In the genomic region with DNA sequence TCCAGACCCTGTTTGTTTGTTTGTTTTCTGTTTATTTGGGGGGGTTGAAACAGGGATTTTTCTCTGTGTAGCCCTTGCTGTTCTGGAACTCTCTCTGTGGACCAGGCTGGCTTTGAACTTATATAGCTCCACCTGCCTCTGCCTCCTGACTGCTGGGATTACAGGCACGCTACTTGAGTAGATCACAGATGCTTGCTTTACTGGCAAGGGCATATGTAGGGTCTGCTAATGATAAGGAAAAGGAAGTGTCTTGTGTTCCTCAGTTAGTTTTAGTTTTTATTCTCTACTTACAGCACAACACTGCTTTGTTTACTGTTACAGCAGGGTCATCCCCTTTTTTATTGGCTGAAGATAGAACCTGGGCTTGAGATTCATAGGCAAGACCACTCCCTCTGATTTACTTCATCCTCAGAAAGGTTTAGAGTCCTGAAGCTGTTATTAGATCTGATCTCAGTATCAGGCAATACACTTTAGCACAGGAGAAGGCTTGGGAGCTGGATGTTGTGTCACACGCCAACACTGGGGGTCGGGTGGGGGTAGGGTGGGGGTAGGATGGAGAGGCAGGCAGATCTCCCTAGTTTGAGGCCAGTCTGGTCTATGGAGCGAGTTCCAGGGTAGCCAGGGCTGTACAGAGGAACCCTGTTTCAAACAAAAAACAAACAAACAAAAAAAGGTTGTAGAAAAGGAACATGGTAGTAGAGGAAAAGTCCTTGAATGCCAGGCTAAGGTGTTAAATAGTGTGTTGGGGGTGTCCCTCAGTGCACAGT, we compare ENCODE assay signal across 26 mouse cellular contexts.
"Had no signal": no experiment of that assay in that cellular context is flagged by ENCODE, and none has a peak within 500 bp of the region (broad histone marks: within the 10 kb centered on the region; RNA-seq: fewer than 3 reads in every experiment).

No protein-coding gene starts in this region.

- H3K9me3 ChIP-seq: hindbrain, embryonic 10.5 days; hindbrain, embryonic 12.5 days; intestine, embryonic 15.5 days; limb, embryonic 10.5 days; limb, embryonic 12.5 days had no signal

- H3K27ac ChIP-seq: gastrocnemius, adult 2 months; heart, adult 2 months; hindbrain, embryonic 10.5 days; hindbrain, embryonic 12.5 days; hindbrain, embryonic 14.5 days; intestine, embryonic 15.5 days; layer of hippocampus, adult 2 months; left cerebral cortex, adult 2 months; limb, embryonic 10.5 days; limb, embryonic 12.5 days; liver, embryonic 14.5 days had no signal

- H3K9ac ChIP-seq: hindbrain, embryonic 12.5 days; hindbrain, embryonic 14.5 days; intestine, embryonic 15.5 days; limb, embryonic 12.5 days; liver, embryonic 14.5 days had no signal

- H3K4me2 ChIP-seq: heart, embryonic 11.5 days; hindbrain, embryonic 12.5 days; hindbrain, embryonic 14.5 days; intestine, embryonic 15.5 days; limb, embryonic 12.5 days; liver, embryonic 11.5 days had no signal

- DNase-seq: gastrocnemius, adult 2 months; gastrocnemius, postnatal 10 days; gastrocnemius, postnatal 25 days; heart, adult 2 months; heart, postnatal 14 days; heart, postnatal 4 days; kidney, adult 18-20 months; kidney, adult 8-10 months; kidney, postnatal 10 days; kidney, postnatal 25 days; kidney, postnatal 4 days; liver had no signal

- H3K27me3 ChIP-seq: hindbrain, embryonic 12.5 days; intestine, embryonic 15.5 days; limb, embryonic 12.5 days had no signal

- ATAC-seq: hindbrain, embryonic 16.5 days; inflammation-experienced regulatory T-cells, adult 6 months; intestine, embryonic 15.5 days; intestine, postnatal 0 days had no signal

- H3K4me3 ChIP-seq: gastrocnemius, adult 2 months; heart, adult 2 months; hindbrain, embryonic 10.5 days; hindbrain, embryonic 12.5 days; intestine, embryonic 15.5 days; layer of hippocampus, adult 2 months; left cerebral cortex, adult 2 months; limb, embryonic 10.5 days; limb, embryonic 12.5 days had no signal
